Mouse (Mus musculus): ENCODE measurements around the gene Abcd2.

DNA sequence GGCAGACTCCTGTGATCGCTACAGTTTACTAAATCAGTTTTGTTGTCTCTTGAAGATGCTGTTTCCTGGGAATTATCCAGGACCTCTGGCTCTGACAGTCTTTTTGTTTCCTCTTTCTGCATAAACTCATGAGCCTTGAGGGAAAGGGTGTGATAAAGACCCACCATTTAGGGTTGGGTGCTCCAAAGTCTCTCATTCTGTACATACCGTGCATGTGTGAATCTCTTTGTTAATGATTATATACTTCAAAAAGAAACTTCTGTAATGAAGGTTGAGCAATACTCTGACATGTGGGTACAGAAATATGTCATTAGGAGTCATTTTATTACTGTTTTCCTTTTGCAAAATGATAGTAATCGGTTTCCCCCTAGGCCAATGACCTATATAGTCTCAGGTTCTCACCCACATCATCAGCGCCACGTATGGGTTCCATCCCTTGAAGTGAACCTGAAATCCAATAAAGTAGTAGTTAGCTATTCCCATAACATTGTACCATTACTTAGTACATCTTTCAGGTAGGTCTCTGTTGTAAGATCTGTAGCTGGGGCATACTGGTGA is 83.4 kb downstream of the Abcd2 start:
- TF ChIP-seq MAFK (IDR thresholded peaks at IDR 0.05; ENCODE audit: insufficient read depth, low read depth, low read length) (no peak), HCFC1 (IDR thresholded peaks at IDR 0.05; ENCODE audit: borderline replicate concordance, insufficient read depth, low read length) (no peak), ZC3H11A (IDR thresholded peaks at IDR 0.05; ENCODE audit: borderline replicate concordance, low read depth, low read length) (no peak)
